Mouse (Mus musculus) testis, postnatal 10 days (tissue): ENCODE measurements at regions not wholly inside any gene's neighbourhood (a gene's known extent, or its start where the extent isn't known, plus 50 kb on each side); places are given as distances from the start of the nearest gene placed in this dataset.

Experiments used
- DNase-seq: peaks from one replicate; pipeline ENCODE4 v3.0.0; 2021; ENCODE audit warnings: low spot score

- no peak for DNase-seq
Measured at GRCm38 (mm10) chr10:110534387-110534786, 78.4 kb upstream of the Nav3 start.

GRCm38 (mm10) chr10:110542712-110543111 is 86.7 kb upstream of the Nav3 start:
- DNase-seq = no peak

- no peak for DNase-seq
Measured at GRCm38 (mm10) chr10:110548391-110548790, 92.4 kb upstream of the Nav3 start.

- no peak for DNase-seq
Measured at GRCm38 (mm10) chr10:110553954-110554353, 98.0 kb upstream of the Nav3 start.

GRCm38 (mm10) chr10:110556326-110556883 is 100.4 kb upstream of the Nav3 start:
- no peak for DNase-seq

- no peak for DNase-seq
Measured at GRCm38 (mm10) chr10:110563057-110563456, 107.1 kb upstream of the Nav3 start.

GRCm38 (mm10) chr10:110563571-110563970 is 107.6 kb upstream of the Nav3 start:
- DNase-seq = no peak

GRCm38 (mm10) chr10:110566260-110567050 is 110.5 kb upstream of the Nav3 start:
- DNase-seq = no peak

GRCm38 (mm10) chr10:110570465-110570864 is 114.5 kb upstream of the Nav3 start:
- DNase-seq = no peak

- no peak for DNase-seq
Measured at GRCm38 (mm10) chr10:110571179-110571578, 115.2 kb upstream of the Nav3 start.

GRCm38 (mm10) chr10:110573530-110573929 is 117.5 kb upstream of the Nav3 start:
- no peak for DNase-seq

- DNase-seq = no peak
Measured at GRCm38 (mm10) chr10:110586029-110586428, 130.0 kb upstream of the Nav3 start.

GRCm38 (mm10) chr10:110586507-110586906 is 130.5 kb upstream of the Nav3 start:
- no peak for DNase-seq

- DNase-seq = no peak
Measured at GRCm38 (mm10) chr10:110587529-110587928, 131.5 kb upstream of the Nav3 start.

- no peak for DNase-seq
Measured at GRCm38 (mm10) chr10:110600352-110600853, 144.4 kb upstream of the Nav3 start.

GRCm38 (mm10) chr10:110610336-110610735 is 134.9 kb upstream of the E2f7 start:
- no peak for DNase-seq

GRCm38 (mm10) chr10:110617004-110617403 is 128.2 kb upstream of the E2f7 start:
- no peak for DNase-seq

- no peak for DNase-seq
Measured at GRCm38 (mm10) chr10:110619193-110619592, 126.0 kb upstream of the E2f7 start.

GRCm38 (mm10) chr10:110625644-110626043 is 119.6 kb upstream of the E2f7 start:
- no peak for DNase-seq

GRCm38 (mm10) chr10:110640406-110640805 is 104.8 kb upstream of the E2f7 start:
- no peak for DNase-seq

- no peak for DNase-seq
Measured at GRCm38 (mm10) chr10:110642065-110642690, 103.1 kb upstream of the E2f7 start.

- no peak for DNase-seq
Measured at GRCm38 (mm10) chr10:110647603-110648002, 97.6 kb upstream of the E2f7 start.

- DNase-seq = no peak
Measured at GRCm38 (mm10) chr10:110650107-110650506, 95.1 kb upstream of the E2f7 start.
